Mouse (Mus musculus) kidney, adult 2 months (tissue): ENCODE measurements around the gene Cyp2b13. TPM values are rescaled to one million over a fixed set of nuclear protein-coding genes. Genes with fewer than 3 reads are reported as not detected.

ENCODE experiments used
- polyA plus RNA-seq: library from polyadenylated mRNA; depleted of rRNA; stranded (reverse); fragments of >200 nt; gene quantifications from 2 replicates; pipeline ENCODE4 v1.2.3, GENCODE M21; 2012; rRNA removed

The Cyp2b13 gene
- polyA plus RNA-seq, 1 experiment: not detected

Other genes with a start within 250 kb of the Cyp2b13 start
- gene Cyp2s1, start 244.6 kb upstream of the Cyp2b13 start, polyA plus RNA-seq: 22.1 and 26.2 TPM in 2 replicates
- not detected in 2 replicates for gene Cyp2b10, start 163.9 kb upstream of the Cyp2b13 start, polyA plus RNA-seq
- gene Cyp2b9, start 111.9 kb downstream of the Cyp2b13 start, polyA plus RNA-seq: not detected in 2 replicates
- gene Vmn1r184, start 198.8 kb downstream of the Cyp2b13 start, polyA plus RNA-seq: not detected in 2 replicates
- 124 and 185 TPM in 2 replicates for gene Cyp2a4, start 245.7 kb downstream of the Cyp2b13 start, polyA plus RNA-seq